ENCODE assay signal across 8 mouse cellular contexts in genomic region chr9:45829107-45829506, GRCm38 (mm10). TPM values are rescaled to one million over a fixed set of nuclear protein-coding genes. Genes with fewer than 3 reads are reported as not detected.
DNase-seq lines count a peak whose midpoint lies in the region; ATAC-seq and TF ChIP-seq lines count a peak whose summit lies in the region.

No protein-coding gene starts in this region.

- DNase-seq in MEL (ENCODE audit: low read depth, low spot score) = peak; percentile 97
- peak; percentile 81 for DNase-seq in c-Kit-positive CD71-positive TER-119-negative erythroid progenitor cells, embryonic 14.5 days (ENCODE audit: low read depth)
- DNase-seq in fat pad, adult 2 months (ENCODE audit: extremely low read depth, low read depth, low spot score) = peak; percentile 31
- peak; percentile 50 to 70 for DNase-seq in heart, postnatal 14 days
- DNase-seq in large intestine, adult 2 months (ENCODE audit: low read depth, low spot score) = peak; percentile 69
- DNase-seq in thymus, postnatal 0 days (ENCODE audit: low spot score) = peak; percentile 80

- no peaks in the 10 kb centered on the region for H3K9me3 ChIP-seq in MEL (replicated peaks; ENCODE audit: insufficient read depth, low read length)
- peaks cover 6% of the 10 kb centered on the region; the same call in 1 of the 2 replicates for H3K9me3 ChIP-seq in lung, embryonic 16.5 days (ENCODE audit: control insufficient read depth, low read length)

- TF ChIP-seq EP300 in MEL (IDR thresholded peaks at IDR 0.05; ENCODE audit: low read depth in 1 of 2, low read length in 2 of 2) = no peak

- intact Hi-C loops in heart, postnatal 14 days (cut with DNase I) = no loop called here

- TF ChIP-seq RAD21 in MEL (IDR thresholded peaks at IDR 0.05; ENCODE audit: low read depth, low read length) = peak; percentile 82

- peak; percentile 37 for ATAC-seq in lung, embryonic 16.5 days (ENCODE audit: low read depth)

- no peaks in the 10 kb centered on the region for H3K27me3 ChIP-seq in MEL (ENCODE audit: control insufficient read depth in 1 of 2, insufficient read depth in 2 of 2, low read length in 2 of 2)
- no peaks in the 10 kb centered on the region for H3K27me3 ChIP-seq in lung, embryonic 16.5 days (ENCODE audit: control insufficient read depth, insufficient read depth, low read depth, low read length)

- H3K9ac ChIP-seq in MEL (ENCODE audit: control insufficient read depth, low read depth, low read length, poor library complexity, severe bottlenecking) = peak overlapping the region; percentile 50
- H3K9ac ChIP-seq in lung, embryonic 16.5 days (ENCODE audit: low read length) = no peak overlapping the region

- 38% methylated on average over 10 of the region's 10 CpGs for WGBS in large intestine, adult 2 months
- WGBS in lung, embryonic 16.5 days = 28% methylated on average over 10 of the region's 10 CpGs
- WGBS in olfactory bulb, adult 2 months = 27% methylated on average over 10 of the region's 10 CpGs

- H3K79me2 ChIP-seq in MEL (ENCODE audit: control insufficient read depth, insufficient read depth, low read length, poor library complexity) = no peaks in the 10 kb centered on the region

- H3K4me2 ChIP-seq in lung, embryonic 16.5 days (ENCODE audit: low read depth, low read length) = peak overlapping the region; percentile 73

- H3K36me3 ChIP-seq in MEL (ENCODE audit: control insufficient read depth in 1 of 2, insufficient read depth in 2 of 2, low read length in 2 of 2) = no peaks in the 10 kb centered on the region
- no peaks in the 10 kb centered on the region for H3K36me3 ChIP-seq in lung, embryonic 16.5 days (ENCODE audit: control insufficient read depth, insufficient read depth, low read length)

- H3K4me3 ChIP-seq in MEL (ENCODE audit: control insufficient read depth in 1 of 2, insufficient read depth in 1 of 2, low read depth in 2 of 2, low read length in 2 of 2) = peak overlapping the region; percentile 80 to 83
- peak overlapping the region; percentile 78 for H3K4me3 ChIP-seq in lung, embryonic 16.5 days (ENCODE audit: low read length)
- H3K4me3 ChIP-seq in olfactory bulb, adult 2 months (ENCODE audit: insufficient read depth, low read depth, low read length) = no peak overlapping the region

- H3K4me1 ChIP-seq in MEL (ENCODE audit: control insufficient read depth in 1 of 2, insufficient read depth in 2 of 2, low read length in 2 of 2) = no peaks in the 10 kb centered on the region
- peaks cover 8% of the 10 kb centered on the region for H3K4me1 ChIP-seq in lung, embryonic 16.5 days (replicated peaks; ENCODE audit: control insufficient read depth, insufficient read depth, low read length)
- H3K4me1 ChIP-seq in olfactory bulb, adult 2 months (ENCODE audit: control insufficient read depth, insufficient read depth, low read length) = peaks cover 3% of the 10 kb centered on the region; the same call in 1 of the 2 replicates

- TF ChIP-seq CTCF in MEL (IDR thresholded peaks at IDR 0.05 in 2 of 3, conservative IDR thresholded peaks at IDR 0.05 in 1 of 3; ENCODE audit: control insufficient read depth in 1 of 3, insufficient read depth in 1 of 3, low read depth in 2 of 3, low read length in 3 of 3, poor library complexity in 1 of 3, severe bottlenecking in 1 of 3) = peak; percentile 85 to 100 (median 98)
- 0 out of 2 replicates have a peak, but pooled peaks have one; percentile 24 for TF ChIP-seq CTCF in olfactory bulb, adult 2 months (IDR thresholded peaks at IDR 0.05; ENCODE audit: insufficient read depth, low read depth, low read length)

- peak overlapping the region; percentile 52 for H3K27ac ChIP-seq in MEL (ENCODE audit: control insufficient read depth, low read depth, low read length)
- H3K27ac ChIP-seq in lung, embryonic 16.5 days (ENCODE audit: low read length) = no peak overlapping the region
- no peak overlapping the region for H3K27ac ChIP-seq in olfactory bulb, adult 2 months (ENCODE audit: insufficient read depth, low read depth, low read length)

- TF ChIP-seq POLR2A in MEL (IDR thresholded peaks at IDR 0.05; ENCODE audit: control insufficient read depth in 1 of 2, insufficient read depth in 1 of 2, low read depth in 1 of 2, low read length in 2 of 2, poor library complexity in 1 of 2) = no peak
- TF ChIP-seq POLR2A in olfactory bulb, adult 2 months (IDR thresholded peaks at IDR 0.05; ENCODE audit: insufficient read depth, low read depth, low read length) = no peak

TF ChIP-seq in MEL, 35 proteins besides CTCF, POLR2A, EP300 and RAD21 (continues in another document):
- no peak for TF ChIP-seq BHLHE40 (IDR thresholded peaks at IDR 0.05; ENCODE audit: borderline replicate concordance, low read depth, low read length)
- peak; percentile 98 for TF ChIP-seq SMC3 (IDR thresholded peaks at IDR 0.05; ENCODE audit: low read depth, low read length)
- TF ChIP-seq NRF1 (IDR thresholded peaks at IDR 0.05; ENCODE audit: insufficient read depth, low read depth, low read length, poor library complexity, severe bottlenecking) = no peak
- no peak for TF ChIP-seq RCOR1 (IDR thresholded peaks at IDR 0.05; ENCODE audit: low read depth, low read length)
- no peak for TF ChIP-seq CHD1 (IDR thresholded peaks at IDR 0.05; ENCODE audit: low read depth, low read length)
- no peak for TF ChIP-seq TCF12 (IDR thresholded peaks at IDR 0.05; ENCODE audit: low read depth, low read length)
- TF ChIP-seq MAX (IDR thresholded peaks at IDR 0.05; ENCODE audit: low read length) = no peak
- no peak for TF ChIP-seq MXI1 (IDR thresholded peaks at IDR 0.05; ENCODE audit: low read depth, low read length)
- TF ChIP-seq POLR2AphosphoS5 (IDR thresholded peaks at IDR 0.05; ENCODE audit: borderline replicate concordance, low read depth, low read length) = no peak
- TF ChIP-seq UBTF (IDR thresholded peaks at IDR 0.05; ENCODE audit: borderline replicate concordance, insufficient read depth, low read depth, low read length) = no peak
- no peak for TF ChIP-seq MYB (IDR thresholded peaks at IDR 0.05; ENCODE audit: low read depth, low read length)
- TF ChIP-seq POLR2AphosphoS2 (IDR thresholded peaks at IDR 0.05; ENCODE audit: low read length) = no peak
- no peak for TF ChIP-seq ELF1 (IDR thresholded peaks at IDR 0.05; ENCODE audit: low read depth, low read length)
- TF ChIP-seq CHD2 (IDR thresholded peaks at IDR 0.05; ENCODE audit: low read length) = no peak
- TF ChIP-seq ZC3H11A (IDR thresholded peaks at IDR 0.05; ENCODE audit: low read depth, low read length) = peak; percentile 85
- no peak for TF ChIP-seq GABPA (IDR thresholded peaks at IDR 0.05; ENCODE audit: low read depth, low read length)
- no peak for TF ChIP-seq ZMIZ1 (IDR thresholded peaks at IDR 0.05; ENCODE audit: low read depth, low read length)
- TF ChIP-seq NELFE (IDR thresholded peaks at IDR 0.05; ENCODE audit: low read depth, low read length) = no peak
- no peak; the same call in 1 of the 2 replicates for TF ChIP-seq SIN3A (IDR thresholded peaks at IDR 0.05; ENCODE audit: low read length)
- no peak for TF ChIP-seq ZKSCAN1 (IDR thresholded peaks at IDR 0.05; ENCODE audit: low read depth, low read length)
- TF ChIP-seq USF1 (IDR thresholded peaks at IDR 0.05; ENCODE audit: low read depth, low read length) = no peak
- no peak for TF ChIP-seq MYC (IDR thresholded peaks at IDR 0.05; ENCODE audit: low read depth, low read length)
- TF ChIP-seq MAZ (IDR thresholded peaks at IDR 0.05; ENCODE audit: low read depth, low read length) = 0 out of 2 replicates have a peak, but pooled peaks have one; percentile 58
- TF ChIP-seq USF2 (IDR thresholded peaks at IDR 0.05; ENCODE audit: borderline replicate concordance in 1 of 2, insufficient read depth in 1 of 2, low read depth in 1 of 2, low read length in 2 of 2) = no peak
- no peak for TF ChIP-seq MEF2A (IDR thresholded peaks at IDR 0.05; ENCODE audit: extremely low read depth, insufficient replicate concordance, low read depth, low read length, poor library complexity, severe bottlenecking)
- TF ChIP-seq ZNF384 (IDR thresholded peaks at IDR 0.05; ENCODE audit: low read depth, low read length) = peak; percentile 84
- no peak for TF ChIP-seq TAL1 (IDR thresholded peaks at IDR 0.05; ENCODE audit: low read length)
- TF ChIP-seq JUND (IDR thresholded peaks at IDR 0.05; ENCODE audit: low read depth, low read length) = peak; percentile 87
- no peak for TF ChIP-seq MAFK (IDR thresholded peaks at IDR 0.05; ENCODE audit: borderline replicate concordance, low read depth, low read length)
- no peak for TF ChIP-seq KAT2A (conservative IDR thresholded peaks at IDR 0.05; ENCODE audit: low read depth, low read length)
- peak; percentile 47; the same call in 1 of the 2 replicates for TF ChIP-seq HCFC1 (IDR thresholded peaks at IDR 0.05; ENCODE audit: low read depth, low read length)
- TF ChIP-seq GATA1 (IDR thresholded peaks at IDR 0.05; ENCODE audit: low read depth, low read length) = peak; percentile 39; the same call in 1 of the 2 replicates
- TF ChIP-seq E2F4 (IDR thresholded peaks at IDR 0.05; ENCODE audit: borderline replicate concordance, low read depth, low read length) = no peak

RNA-seq across cellular contexts. Expression of gene Cep164, which starts 0.6 kb away (rescaled TPM):
- total RNA-seq in MEL (2012; rRNA removed) = 7.8 and 7.9 TPM in 2 replicates
- 10 to 100 TPM in 1 of 2 experiments, not detected in 1; 14.2 TPM for polyA plus RNA-seq in MEL (2012; ENCODE audit: insufficient read depth in 1 of 2, insufficient read length in 2 of 2, low read depth in 1 of 2, low replicate concordance in 2 of 2, missing spikeins in 1 of 2)
- 1 to 10 TPM; 7.0 TPM for total RNA-seq in heart, postnatal 14 days (2021)
- polyA plus RNA-seq in large intestine, adult 2 months (2012; rRNA removed) = 9.2 and 13.1 TPM in 2 replicates
- 24.8 and 26.2 TPM in 2 replicates for polyA plus RNA-seq in lung, embryonic 16.5 days (2015; fragmentation: Nextera tagmentation; extraction: Ambion mirVana)
- polyA plus RNA-seq in olfactory bulb, adult 2 months (2012; ENCODE audit: insufficient read depth, insufficient read length, low replicate concordance, missing spikeins) = not detected in 2 replicates
- polyA plus RNA-seq in thymus, postnatal 0 days (2015; fragmentation: Nextera tagmentation; extraction: Ambion mirVana) = 22.5 and 24.0 TPM in 2 replicates

RNA-seq across cellular contexts. Expression of gene Bace1, which starts 9.3 kb away (rescaled TPM):
- 0.27 and 0.33 TPM in 2 replicates for total RNA-seq in MEL (2012; rRNA removed)
- polyA plus RNA-seq in MEL (2012; ENCODE audit: insufficient read depth in 1 of 2, insufficient read length in 2 of 2, low read depth in 1 of 2, low replicate concordance in 2 of 2, missing spikeins in 1 of 2) = 1 to 10 TPM in 1 of 2 experiments, not detected in 1; 4.0 TPM
- total RNA-seq in heart, postnatal 14 days (2021) = 10 to 100 TPM; 39.8 to 40.4 TPM
- 4.4 and 6.2 TPM in 2 replicates for polyA plus RNA-seq in large intestine, adult 2 months (2012; rRNA removed)
- polyA plus RNA-seq in lung, embryonic 16.5 days (2015; fragmentation: Nextera tagmentation; extraction: Ambion mirVana) = 23.7 and 23.8 TPM in 2 replicates
- not detected in 2 replicates for polyA plus RNA-seq in olfactory bulb, adult 2 months (2012; ENCODE audit: insufficient read depth, insufficient read length, low replicate concordance, missing spikeins)
- 8.0 and 10.3 TPM in 2 replicates for polyA plus RNA-seq in thymus, postnatal 0 days (2015; fragmentation: Nextera tagmentation; extraction: Ambion mirVana)

Comparison
In these comparisons a context has a peak if more than half of its experiments do, and no peak if none do; other contexts are left out.
1. DNase-seq: peak in every context shown above with its lines; median percentile 97 in MEL; 81 in c-Kit-positive CD71-positive TER-119-negative erythroid progenitor cells, embryonic 14.5 days; 80 in thymus, postnatal 0 days; 69 in large intestine, adult 2 months; 60 in heart, postnatal 14 days; 31 in fat pad, adult 2 months.